Mouse (Mus musculus): Measurements from ENCODE around the gene Arl5c.

The Arl5c gene

GRCm38 (mm10) chr11:97959300-97959680 lies 36.7 kb downstream of the Arl5c start:
- DNase-seq (ENCODE audit: low read depth) = no peak

GRCm38 (mm10) chr11:97958641-97959299 lies 37.2 kb downstream of the Arl5c start:
- peak; percentile 60 for DNase-seq (ENCODE audit: low read depth)

GRCm38 (mm10) chr11:97956905-97957560 lies 38.9 kb downstream of the Arl5c start:
- DNase-seq (ENCODE audit: low read depth) = peak; percentile 40

GRCm38 (mm10) chr11:97955915-97956314 lies 40.1 kb downstream of the Arl5c start:
- DNase-seq (ENCODE audit: low read depth) = peak; percentile 76

- DNase-seq (ENCODE audit: low read depth) = peak; percentile 86
Observed at GRCm38 (mm10) chr11:97955146-97955902, 40.7 kb downstream of the Arl5c start.

GRCm38 (mm10) chr11:97954469-97955141 lies 41.4 kb downstream of the Arl5c start:
- DNase-seq (ENCODE audit: low read depth) = peak; percentile 53

GRCm38 (mm10) chr11:97953939-97954275 lies 42.1 kb downstream of the Arl5c start:
- DNase-seq (ENCODE audit: low read depth) = peak; percentile 59

- peak; percentile 55 for DNase-seq (ENCODE audit: low read depth)
Observed at GRCm38 (mm10) chr11:97953179-97953938, 42.6 kb downstream of the Arl5c start.

- DNase-seq (ENCODE audit: low read depth) = peak; percentile 30
Observed at GRCm38 (mm10) chr11:97952367-97953006, 43.5 kb downstream of the Arl5c start.

- peak; percentile 91 for DNase-seq (ENCODE audit: low read depth)
Observed at GRCm38 (mm10) chr11:97949703-97950475, 46.1 kb downstream of the Arl5c start.

GRCm38 (mm10) chr11:97947426-97947825 lies 48.6 kb downstream of the Arl5c start:
- DNase-seq (ENCODE audit: low read depth) = peak; percentile 84

GRCm38 (mm10) chr11:97945738-97946289 lies 50.2 kb downstream of the Arl5c start:
- DNase-seq (ENCODE audit: low read depth) = peak; percentile 91

GRCm38 (mm10) chr11:97945031-97945430 lies 51.0 kb downstream of the Arl5c start:
- DNase-seq (ENCODE audit: low read depth) = no peak

GRCm38 (mm10) chr11:97943256-97943655 lies 52.7 kb downstream of the Arl5c start:
- DNase-seq (ENCODE audit: low read depth) = peak; percentile 66

- peak; percentile 76 for DNase-seq (ENCODE audit: low read depth)
Observed at GRCm38 (mm10) chr11:97942420-97943111, 53.4 kb downstream of the Arl5c start.
